Mouse (Mus musculus): ENCODE results near the gene Fxn. TPM values are rescaled to one million over a fixed set of nuclear protein-coding genes. Genes with fewer than 3 reads are reported as not detected.

Gene Fxn
- 29.9 TPM in 2 replicates for total RNA-seq (2017)

- peak; percentile 73 for ATAC-seq (replicated peaks; ENCODE audit: low read depth, poor library complexity, severe bottlenecking)
Measured at GRCm38 (mm10) chr19:24280601-24281228, at the start of gene Fxn. Fxn (minus strand) TSS chr19:24280605.

GRCm38 (mm10) chr19:24327921-24328320 lies 47.5 kb upstream of the Fxn start:
- ATAC-seq (replicated peaks; ENCODE audit: low read depth, poor library complexity, severe bottlenecking) = no peak

GRCm38 (mm10) chr19:24326969-24327368 lies 46.6 kb upstream of the Fxn start:
- ATAC-seq (replicated peaks; ENCODE audit: low read depth, poor library complexity, severe bottlenecking) = no peak

GRCm38 (mm10) chr19:24325692-24326091 lies 45.3 kb upstream of the Fxn start:
- ATAC-seq (replicated peaks; ENCODE audit: low read depth, poor library complexity, severe bottlenecking) = no peak

- ATAC-seq (replicated peaks; ENCODE audit: low read depth, poor library complexity, severe bottlenecking) = no peak
Measured at GRCm38 (mm10) chr19:24323841-24324613, 43.6 kb upstream of the Fxn start.

- no peak for ATAC-seq (replicated peaks; ENCODE audit: low read depth, poor library complexity, severe bottlenecking)
Measured at GRCm38 (mm10) chr19:24321900-24322311, 41.5 kb upstream of the Fxn start.

- ATAC-seq (replicated peaks; ENCODE audit: low read depth, poor library complexity, severe bottlenecking) = no peak
Measured at GRCm38 (mm10) chr19:24321211-24321899, 41.0 kb upstream of the Fxn start.

- no peak for ATAC-seq (replicated peaks; ENCODE audit: low read depth, poor library complexity, severe bottlenecking)
Measured at GRCm38 (mm10) chr19:24318172-24318571, 37.8 kb upstream of the Fxn start.

- no peak for ATAC-seq (replicated peaks; ENCODE audit: low read depth, poor library complexity, severe bottlenecking)
Measured at GRCm38 (mm10) chr19:24317731-24318130, 37.3 kb upstream of the Fxn start.

- no peak for ATAC-seq (replicated peaks; ENCODE audit: low read depth, poor library complexity, severe bottlenecking)
Measured at GRCm38 (mm10) chr19:24317038-24317591, 36.7 kb upstream of the Fxn start.

- ATAC-seq (replicated peaks; ENCODE audit: low read depth, poor library complexity, severe bottlenecking) = no peak
Measured at GRCm38 (mm10) chr19:24316060-24316725, 35.8 kb upstream of the Fxn start.

- no peak for ATAC-seq (replicated peaks; ENCODE audit: low read depth, poor library complexity, severe bottlenecking)
Measured at GRCm38 (mm10) chr19:24315234-24315633, 34.8 kb upstream of the Fxn start.

GRCm38 (mm10) chr19:24314676-24315075 lies 34.3 kb upstream of the Fxn start:
- no peak for ATAC-seq (replicated peaks; ENCODE audit: low read depth, poor library complexity, severe bottlenecking)

- ATAC-seq (replicated peaks; ENCODE audit: low read depth, poor library complexity, severe bottlenecking) = no peak
Measured at GRCm38 (mm10) chr19:24312556-24313342, 32.3 kb upstream of the Fxn start.

- no peak for ATAC-seq (replicated peaks; ENCODE audit: low read depth, poor library complexity, severe bottlenecking)
Measured at GRCm38 (mm10) chr19:24312046-24312445, 31.6 kb upstream of the Fxn start.

GRCm38 (mm10) chr19:24308305-24308705 lies 27.9 kb upstream of the Fxn start:
- ATAC-seq (replicated peaks; ENCODE audit: low read depth, poor library complexity, severe bottlenecking) = 0 out of 2 replicates have a peak, but pooled peaks have one; percentile 5

GRCm38 (mm10) chr19:24307271-24308221 lies 27.1 kb upstream of the Fxn start:
- ATAC-seq (replicated peaks; ENCODE audit: low read depth, poor library complexity, severe bottlenecking) = no peak; the same call in 1 of the 2 replicates

GRCm38 (mm10) chr19:24306351-24306750 lies 25.9 kb upstream of the Fxn start:
- no peak for ATAC-seq (replicated peaks; ENCODE audit: low read depth, poor library complexity, severe bottlenecking)
